Mouse (Mus musculus) retina, postnatal 7 days (tissue): Measurements from ENCODE around the gene Ghrhr.

Source experiments
- DNase-seq: peaks from one replicate; pipeline ENCODE4 v3.0.0-alpha.2; 2012; ENCODE audit warnings: low read depth, low spot score

Gene Ghrhr

DNA sequence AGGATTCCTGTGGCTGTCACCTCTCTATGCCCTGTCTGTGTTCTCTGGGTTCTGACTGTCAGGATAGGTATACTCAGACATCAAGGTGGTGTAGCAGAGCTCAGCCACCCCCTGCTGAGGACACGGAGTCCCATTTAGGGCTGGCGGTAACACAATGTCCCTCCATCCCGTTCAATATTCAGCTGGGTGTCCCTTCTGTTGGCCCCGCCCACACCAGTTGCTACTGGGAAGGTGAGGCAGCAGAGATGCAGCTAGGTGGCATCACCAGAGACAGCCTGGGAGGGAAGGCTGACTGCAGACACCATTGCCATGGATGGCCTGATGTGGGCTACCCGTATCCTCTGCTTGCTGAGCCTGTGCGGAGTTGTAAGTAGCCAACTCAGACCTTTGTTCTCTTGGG lies at the start of gene Ghrhr:
TSS of gene Ghrhr (plus strand) at position 220 of the 400 bp plus-strand sequence.
- no peak for DNase-seq

GRCm38 (mm10) chr6:55326299-55326698 lies 49.8 kb upstream of the Ghrhr start:
- no peak for DNase-seq

GRCm38 (mm10) chr6:55327326-55327725 lies 48.8 kb upstream of the Ghrhr start:
- no peak for DNase-seq

DNA sequence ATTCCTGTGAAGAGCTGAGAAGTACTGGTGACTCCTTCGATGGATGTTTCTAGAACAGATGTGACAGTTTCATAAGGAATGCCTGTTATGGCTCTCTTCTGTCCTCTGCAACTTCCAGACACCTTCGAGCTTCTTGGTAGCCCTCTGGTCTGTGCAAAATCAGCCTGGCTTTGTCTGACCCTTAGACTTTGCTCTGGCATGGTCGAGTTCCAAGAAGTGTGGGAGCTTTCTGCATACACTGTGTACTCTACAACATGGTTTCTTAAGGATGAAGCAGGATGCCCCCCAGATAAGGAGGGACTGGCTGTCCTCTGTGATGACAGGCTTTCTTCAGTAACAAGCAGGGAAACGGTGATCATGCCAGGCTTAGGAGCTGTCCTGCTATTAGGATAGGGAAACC lies 47.9 kb upstream of the Ghrhr start:
- no peak for DNase-seq

- no peak for DNase-seq
Observed at GRCm38 (mm10) chr6:55331315-55331714, 44.8 kb upstream of the Ghrhr start.

DNA sequence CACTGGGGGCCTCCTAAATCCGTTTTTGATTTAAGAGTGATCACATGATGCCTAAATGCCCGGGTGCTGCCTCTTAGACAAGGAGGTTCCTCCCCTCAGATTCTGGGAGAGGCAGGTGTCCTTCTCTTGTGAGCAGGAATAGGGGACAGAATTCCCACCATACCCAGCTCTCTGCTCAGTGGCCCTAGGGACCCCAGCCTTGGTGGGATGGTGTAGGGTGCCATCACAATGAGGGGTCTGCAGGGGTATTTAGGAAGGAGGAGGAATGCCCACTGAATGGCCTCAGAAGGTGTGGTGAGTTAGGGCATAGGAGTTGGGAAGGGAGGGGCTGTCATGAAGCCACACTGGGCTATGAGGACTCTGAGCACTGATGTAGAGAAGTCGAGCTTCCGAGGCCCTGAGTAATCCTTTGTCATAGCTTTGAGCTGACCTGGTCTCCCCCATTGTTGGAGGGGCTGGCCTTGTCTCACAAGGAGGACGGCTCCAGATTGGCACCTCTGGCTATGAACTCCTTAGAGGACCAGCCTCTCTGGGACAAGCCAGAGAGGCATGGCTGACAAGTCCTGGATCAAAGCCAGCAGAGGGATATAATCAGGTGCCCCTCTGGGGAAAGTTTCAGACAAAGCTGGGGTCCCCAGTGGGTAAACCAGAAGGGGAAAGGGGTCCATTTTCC lies 43.9 kb upstream of the Ghrhr start:
- DNase-seq = no peak

DNA sequence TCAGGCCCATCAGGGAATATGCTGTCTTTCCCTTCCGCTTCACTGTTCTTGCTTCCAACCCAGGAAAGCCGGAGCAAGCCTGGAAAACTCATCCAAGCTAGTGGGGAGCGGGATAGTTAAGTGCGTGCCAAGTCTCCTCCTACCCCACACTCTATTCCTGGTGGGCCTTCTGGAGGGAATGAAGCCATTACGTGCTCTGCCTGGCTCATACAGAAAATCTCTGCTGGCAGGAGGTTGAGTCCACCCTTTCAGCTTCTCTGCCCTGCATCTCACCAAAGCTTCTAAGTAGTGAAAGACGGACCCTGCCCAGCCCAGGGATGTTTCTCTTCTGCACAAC lies 43.4 kb upstream of the Ghrhr start:
- no peak for DNase-seq

GRCm38 (mm10) chr6:55335989-55336514 lies 40.0 kb upstream of the Ghrhr start, which contains the start of gene Aqp1:
Aqp1 (plus strand) TSS chr6:55336432.
- DNase-seq = peak; percentile 64

DNA sequence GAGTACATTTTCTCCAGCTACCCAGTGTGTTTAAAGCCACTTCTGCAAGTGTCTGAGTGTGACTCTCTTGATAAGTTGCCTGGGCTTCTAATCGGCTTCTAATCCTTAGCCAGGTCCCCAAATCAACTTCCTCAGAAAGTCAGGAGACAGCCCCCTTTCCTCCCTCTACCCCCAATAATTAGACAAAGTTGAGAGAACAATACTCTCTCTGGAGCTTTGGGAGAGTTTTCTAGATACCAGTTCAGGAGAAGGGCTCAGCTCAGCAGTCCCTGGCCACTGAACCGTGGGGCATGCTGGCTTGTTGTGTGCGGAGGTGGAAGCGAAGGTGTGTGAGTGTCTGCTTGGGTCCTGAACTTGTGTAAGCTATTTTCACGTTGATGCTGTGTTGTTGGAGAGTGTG lies 38.9 kb upstream of the Ghrhr start:
- no peak for DNase-seq

- DNase-seq = no peak
Observed at GRCm38 (mm10) chr6:55338077-55338476, 38.0 kb upstream of the Ghrhr start.

DNA sequence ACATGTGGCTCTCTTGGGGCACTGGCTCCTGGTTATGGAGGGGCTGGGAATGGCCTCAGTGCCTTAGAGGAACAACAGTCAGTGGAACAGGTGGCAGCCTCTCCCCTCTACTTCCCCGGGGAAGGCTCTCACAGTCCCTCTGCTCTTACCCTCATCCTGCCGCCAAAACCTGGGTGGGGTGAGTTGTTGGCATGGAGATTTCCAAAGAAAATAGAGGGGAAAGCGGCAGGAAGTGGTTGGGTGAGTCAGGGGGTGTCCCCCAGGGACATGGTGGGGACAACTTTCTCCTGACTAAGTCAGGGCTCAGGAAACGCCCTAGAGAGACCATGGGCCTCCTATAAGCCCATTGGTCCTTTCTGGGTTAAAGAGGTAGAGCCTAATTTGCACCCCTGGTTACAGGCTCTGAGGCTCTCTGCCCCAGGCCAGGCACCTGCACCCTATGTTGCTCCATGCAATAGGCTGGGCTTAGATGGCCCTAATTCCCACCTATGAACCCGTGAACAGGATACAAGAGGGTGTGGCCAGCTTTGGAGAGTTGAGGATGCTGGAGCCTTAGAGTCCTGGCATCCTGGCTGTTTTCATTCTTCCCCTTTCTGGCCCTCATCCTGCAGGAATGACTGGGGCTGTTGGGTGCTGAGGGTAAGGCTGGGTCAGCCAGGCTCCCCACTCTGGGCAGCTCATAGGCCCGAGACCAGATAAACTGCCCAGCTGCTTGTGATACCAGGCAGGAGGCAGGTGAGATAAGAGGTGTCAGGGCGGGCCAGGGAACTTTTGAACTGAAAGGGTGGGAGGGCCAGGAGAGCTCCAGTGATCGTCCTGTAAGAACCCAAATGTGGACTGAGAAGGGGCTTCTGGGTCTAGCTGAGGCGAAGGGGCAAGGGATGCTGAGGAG lies 36.9 kb upstream of the Ghrhr start:
- no peak for DNase-seq

DNA sequence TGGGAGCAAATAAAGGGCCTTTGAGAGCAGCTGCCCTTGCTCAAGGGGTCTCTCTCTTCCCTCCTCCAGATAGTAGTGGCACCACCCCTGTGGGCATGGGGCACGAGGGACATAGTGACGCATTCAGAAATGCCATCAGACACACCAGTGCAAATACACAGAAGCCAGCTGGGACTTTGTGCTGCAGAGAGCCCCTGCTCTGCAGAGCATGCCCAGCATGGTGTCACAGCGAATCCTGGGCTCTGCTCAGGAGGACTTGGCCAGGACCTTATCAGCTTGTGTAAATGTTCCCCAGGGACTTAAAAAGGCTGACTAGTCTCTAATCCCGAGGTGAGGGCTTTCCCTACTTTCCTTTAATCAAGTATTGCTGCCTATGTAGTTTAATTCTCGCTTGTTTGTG lies 34.4 kb upstream of the Ghrhr start:
- no peak for DNase-seq

- no peak for DNase-seq
Observed at GRCm38 (mm10) chr6:55342328-55342727, 33.8 kb upstream of the Ghrhr start.

DNA sequence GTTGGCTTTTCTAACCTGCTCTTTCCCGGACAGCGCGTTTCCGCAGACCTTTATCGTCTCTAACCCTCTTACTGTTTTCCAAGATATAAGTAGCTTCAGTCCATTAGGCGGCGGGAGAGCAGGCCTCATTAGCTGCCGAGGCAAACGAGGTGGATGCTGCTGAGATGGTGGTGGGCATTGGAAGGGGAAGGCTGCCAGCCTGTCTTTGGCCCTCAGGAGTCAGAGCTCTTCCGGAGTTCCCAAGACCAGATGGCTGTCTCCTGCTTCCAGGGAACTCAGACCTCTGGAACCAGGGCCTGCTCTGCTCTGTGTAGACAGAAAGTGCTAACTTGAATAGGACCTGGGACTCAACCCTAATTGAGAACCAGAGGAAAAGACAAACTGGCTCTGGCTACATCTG lies 32.6 kb upstream of the Ghrhr start:
- DNase-seq = no peak

DNA sequence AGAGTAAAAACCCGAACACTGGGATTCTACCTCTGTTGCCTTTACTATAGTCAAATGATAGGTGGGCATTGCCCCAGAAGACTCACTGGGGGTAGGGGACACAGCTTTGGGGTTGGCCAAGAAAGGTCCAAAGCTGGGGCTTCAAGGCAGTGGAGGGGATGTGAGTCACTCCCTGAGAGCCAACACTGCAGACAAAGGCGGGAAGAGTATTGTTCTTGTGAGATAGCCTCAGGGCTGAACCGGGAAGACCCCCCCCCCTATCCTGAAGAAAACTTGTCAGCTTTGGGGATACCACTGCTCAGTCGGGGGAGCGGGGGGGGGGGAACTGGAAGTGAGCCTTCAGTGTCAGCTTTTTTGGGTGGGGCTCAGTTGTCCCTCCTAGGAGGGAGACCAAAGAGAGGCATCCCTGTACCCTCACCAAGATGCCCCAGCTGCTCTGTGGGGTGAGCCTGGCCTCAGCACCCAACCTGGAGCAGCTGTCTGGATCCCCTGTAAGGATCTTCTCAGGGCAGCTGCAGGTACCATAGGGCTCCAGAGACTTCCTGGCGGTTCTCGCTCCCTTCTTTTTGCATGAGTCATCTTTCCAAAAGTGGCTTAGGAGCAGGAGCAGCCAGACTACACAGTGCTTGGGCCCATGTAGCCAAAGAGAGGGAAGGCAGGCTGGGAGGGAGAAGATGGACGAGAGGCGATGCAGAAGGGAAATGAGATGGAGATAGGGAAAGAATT lies 31.6 kb upstream of the Ghrhr start:
- DNase-seq = no peak

GRCm38 (mm10) chr6:55345264-55345663 lies 30.8 kb upstream of the Ghrhr start:
- no peak for DNase-seq

DNA sequence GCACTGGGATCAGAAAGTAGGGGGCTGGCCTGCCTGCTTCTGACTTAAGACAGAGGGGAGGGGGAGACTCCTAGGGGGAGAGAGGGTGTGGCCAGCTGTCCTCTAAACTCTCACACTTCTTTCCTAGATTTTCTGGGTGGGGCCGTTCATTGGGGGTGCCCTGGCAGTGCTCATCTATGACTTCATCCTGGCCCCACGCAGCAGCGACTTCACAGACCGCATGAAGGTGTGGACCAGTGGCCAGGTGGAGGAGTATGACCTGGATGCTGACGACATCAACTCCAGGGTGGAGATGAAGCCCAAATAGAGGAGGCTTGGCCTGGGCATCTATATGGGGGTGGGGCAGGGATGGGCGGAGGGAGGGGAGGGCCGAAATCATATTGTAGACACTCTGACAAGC lies 29.6 kb upstream of the Ghrhr start:
- DNase-seq = no peak

DNA sequence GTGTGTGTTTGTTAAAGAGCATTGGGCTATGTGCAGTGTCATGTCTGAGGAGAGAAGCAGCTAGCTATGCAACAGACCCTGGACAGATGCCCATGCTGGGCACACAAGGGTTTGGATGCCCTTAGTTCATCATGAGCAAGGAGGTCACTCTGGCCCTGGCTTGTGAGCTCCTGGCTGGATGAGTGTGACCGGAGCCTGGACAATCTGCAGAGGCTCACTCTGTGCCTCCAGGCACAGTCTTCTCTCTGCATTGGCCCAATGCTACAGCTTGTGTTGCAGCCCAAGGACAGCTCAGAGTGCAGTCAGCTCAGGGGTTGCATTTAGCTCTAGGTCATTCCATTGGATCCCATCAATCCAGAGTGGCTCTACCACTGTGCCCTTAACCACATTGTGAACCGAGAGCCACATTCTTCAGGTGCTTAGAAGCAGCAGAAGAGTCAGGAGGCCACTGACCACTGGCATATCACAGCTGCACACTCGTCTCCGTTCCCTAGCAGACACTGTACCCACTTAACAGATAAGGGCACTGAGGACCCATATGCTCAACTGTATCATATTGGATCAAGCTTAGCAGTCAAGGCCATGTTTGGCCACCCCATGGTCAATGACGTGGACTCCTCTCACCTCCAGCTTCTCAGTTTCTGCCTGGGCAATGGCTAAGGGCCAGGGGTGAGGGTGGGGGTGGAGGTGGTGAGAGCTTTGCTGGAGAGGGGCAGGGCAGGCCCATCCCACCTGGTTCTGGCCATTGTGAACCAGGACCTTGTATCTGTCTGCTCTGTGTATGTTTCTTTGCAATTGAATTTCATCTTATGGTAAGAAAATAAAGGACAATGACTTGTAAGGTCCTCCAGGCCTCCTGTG lies 28.2 kb upstream of the Ghrhr start:
- no peak for DNase-seq

- no peak for DNase-seq
Observed at GRCm38 (mm10) chr6:55349231-55349630, 26.9 kb upstream of the Ghrhr start.

- DNase-seq = no peak
Observed at GRCm38 (mm10) chr6:55350383-55350952, 25.6 kb upstream of the Ghrhr start.

GRCm38 (mm10) chr6:55351712-55352111 lies 24.4 kb upstream of the Ghrhr start:
- no peak for DNase-seq
